Mouse (Mus musculus) spleen, adult 18-20 months (tissue): ENCODE measurements around the gene Arv1.

Source experiments
- DNase-seq, 2 experiments: peaks; one replicate each; pipeline ENCODE4 v3.0.0; 2022; ENCODE audit warnings: mixed read lengths in 2 of 2

Arv1 gene

DNA sequence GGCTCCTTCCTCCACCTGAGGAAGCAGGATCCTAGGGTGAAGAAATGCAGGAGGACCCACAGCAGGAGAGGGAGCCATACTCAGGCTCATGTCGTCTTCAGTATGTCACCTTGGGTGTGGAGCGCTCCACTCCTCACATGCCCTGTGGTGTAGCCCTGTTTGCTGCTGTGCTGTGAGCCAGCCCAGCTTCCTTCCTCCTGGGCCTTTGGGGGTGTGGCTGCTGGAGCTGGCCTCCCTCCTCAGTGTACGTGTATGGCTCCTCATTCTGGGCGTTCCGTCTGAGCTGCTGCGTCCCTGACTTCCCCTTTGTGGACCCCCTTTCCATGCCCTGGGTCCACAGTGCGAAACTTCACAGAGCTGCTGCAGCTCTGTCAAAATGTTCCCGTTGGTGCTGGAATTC, 10.9 kb downstream of the Arv1 start:
- no peak for DNase-seq

GRCm38 (mm10) chr8:124735371-124735911, 13.5 kb downstream of the Arv1 start:
- no peak for DNase-seq

DNA sequence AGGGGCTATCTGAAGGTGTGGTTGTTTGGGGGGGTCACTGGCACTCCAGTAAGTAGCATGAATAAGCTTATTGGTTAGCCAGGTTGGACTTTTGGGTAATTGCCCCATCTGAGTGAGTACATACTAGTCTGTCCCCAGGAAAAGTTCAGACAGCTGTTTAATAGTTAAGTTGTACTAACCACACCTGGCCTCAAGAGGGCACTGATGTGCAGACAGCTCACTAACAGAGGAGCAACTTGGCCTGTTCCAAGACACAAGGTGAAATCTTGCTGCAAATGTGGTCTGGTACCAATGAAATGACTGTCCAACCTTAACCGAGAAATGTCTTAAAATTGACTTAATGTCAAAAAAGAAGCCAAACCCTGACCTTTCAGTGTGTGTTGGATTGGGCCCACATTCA, 17.3 kb downstream of the Arv1 start:
- peak in 1 of 2 experiments; percentile 30 for DNase-seq

DNA sequence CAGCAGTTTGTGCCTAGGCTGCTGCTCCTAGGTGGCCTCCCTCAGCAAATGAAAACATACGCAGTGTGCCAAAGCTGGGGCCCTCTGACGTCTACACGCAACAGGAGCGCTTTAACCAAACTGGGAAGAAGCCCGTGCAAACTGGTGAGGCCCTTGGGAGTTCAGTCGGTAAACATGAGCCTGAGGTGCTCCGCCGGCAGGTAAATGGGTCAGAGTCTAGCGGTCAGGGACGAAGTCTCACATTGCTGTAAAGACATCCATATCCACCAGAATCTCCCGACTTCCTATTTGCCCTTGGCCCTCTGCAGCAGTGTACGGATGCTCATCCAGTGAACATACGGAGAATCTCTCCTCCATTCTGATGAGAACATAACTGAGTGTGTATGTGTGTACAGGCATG, 24.7 kb downstream of the Arv1 start:
- DNase-seq = no peak

- no peak for DNase-seq
Measured at GRCm38 (mm10) chr8:124751191-124751590, 29.3 kb downstream of the Arv1 start.

DNA sequence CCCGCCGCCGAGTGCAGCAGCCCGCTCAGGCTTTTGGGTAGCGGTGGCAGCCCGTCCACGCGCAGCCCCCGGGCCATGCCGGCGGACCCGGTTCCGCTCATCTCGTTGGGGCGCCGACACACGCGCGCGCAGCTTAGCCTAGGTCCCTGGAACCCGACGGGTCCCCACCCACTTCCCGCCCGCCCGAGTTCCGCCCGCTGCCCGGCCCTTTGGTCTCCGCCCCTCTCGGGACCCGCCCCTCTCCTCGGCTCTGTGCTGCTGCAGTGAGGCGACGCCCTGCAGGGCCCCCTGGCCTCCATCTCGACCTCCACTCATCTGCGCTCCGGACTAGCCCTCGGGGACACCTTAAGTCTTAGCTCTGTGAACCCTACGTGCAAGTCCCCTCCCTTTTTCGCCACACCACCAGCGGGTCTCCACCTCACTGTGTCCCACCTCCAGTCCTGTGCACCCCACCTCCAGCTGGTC, 29.8 kb downstream of the Arv1 start, which contains the start of gene Fam89a:
Fam89a (minus strand) TSS at position 124 of the 465 bp plus-strand sequence.
- peak; percentile 53 to 69 for DNase-seq

DNA sequence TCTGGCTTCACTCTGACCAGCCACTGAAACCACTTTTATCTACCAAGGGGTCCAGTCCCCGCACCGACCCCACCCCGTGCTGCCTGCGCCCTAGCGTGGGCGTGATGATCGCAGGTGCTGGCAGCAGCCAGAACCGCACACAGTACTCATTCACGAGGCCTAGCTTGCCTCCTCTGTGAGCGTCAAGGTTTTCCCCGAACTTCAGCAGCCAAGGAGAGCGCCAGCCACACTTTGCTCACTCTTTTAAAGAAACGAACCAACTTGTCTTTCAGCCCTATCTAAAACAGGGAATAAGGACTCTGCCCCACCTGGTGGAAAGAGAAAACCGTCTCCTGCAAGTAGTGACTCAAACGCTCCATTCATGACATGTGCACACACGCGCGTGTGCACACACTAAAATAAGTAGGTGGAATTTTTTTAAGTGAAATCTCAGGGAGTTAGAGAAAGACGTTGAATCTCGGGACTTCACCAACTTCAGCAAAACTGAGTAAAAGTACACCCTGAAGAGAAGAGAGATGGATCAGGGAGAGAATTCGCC, 30.5 kb downstream of the Arv1 start:
- no peak for DNase-seq

DNA sequence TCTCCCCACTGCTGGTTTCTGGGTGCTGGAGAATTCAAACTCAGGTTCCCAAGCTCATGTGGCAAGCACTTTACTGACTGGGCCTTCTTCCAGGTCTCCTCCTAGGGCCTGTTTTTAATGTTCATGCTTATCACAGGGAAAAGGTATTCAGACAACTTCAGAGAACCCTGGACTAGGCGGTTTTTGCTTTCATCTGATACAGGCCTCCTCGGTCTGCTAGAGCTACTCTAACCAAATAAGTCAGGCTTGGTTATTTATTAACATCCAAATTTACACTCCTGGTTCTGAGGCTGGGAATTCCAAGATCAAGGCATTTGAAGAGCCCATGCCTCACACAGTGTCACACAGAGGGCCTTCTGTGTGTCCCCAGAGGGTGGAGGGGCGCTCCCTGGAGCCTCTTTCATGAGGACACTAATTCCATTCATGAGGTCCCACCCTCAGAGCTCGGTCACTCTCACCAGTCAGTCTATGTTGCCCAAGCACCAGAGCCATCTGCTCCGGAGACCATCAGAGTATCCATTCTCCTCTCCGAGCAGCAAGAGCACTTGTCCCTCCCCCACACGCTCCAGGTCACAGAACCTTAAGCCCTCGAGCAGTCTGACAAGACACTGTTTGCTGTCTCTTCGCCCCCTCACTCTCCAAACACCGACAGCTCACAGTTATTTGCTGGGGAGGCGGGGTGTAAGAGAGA, 32.3 kb downstream of the Arv1 start:
- DNase-seq = no peak

DNA sequence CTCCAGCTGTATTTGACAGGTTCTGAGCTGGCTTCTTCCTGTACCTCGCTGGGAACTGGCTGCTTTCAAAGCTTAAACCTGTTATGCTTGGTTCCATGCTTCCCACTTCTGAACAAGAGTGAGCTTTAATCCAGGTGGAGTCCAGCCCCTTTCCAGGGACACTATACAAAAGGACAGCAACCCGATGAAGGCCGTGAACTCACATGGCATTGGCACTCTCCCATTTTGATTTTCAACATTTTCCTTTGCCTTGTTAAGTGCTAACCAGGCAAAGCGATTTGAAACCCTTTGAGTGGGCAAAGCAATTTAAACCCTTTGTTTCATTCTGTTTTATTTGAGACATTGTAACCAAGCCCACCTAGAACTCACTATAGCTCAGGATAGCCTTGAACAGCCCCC, 32.9 kb downstream of the Arv1 start:
- no peak for DNase-seq

GRCm38 (mm10) chr8:124755481-124755880, 33.5 kb downstream of the Arv1 start:
- DNase-seq = no peak

DNA sequence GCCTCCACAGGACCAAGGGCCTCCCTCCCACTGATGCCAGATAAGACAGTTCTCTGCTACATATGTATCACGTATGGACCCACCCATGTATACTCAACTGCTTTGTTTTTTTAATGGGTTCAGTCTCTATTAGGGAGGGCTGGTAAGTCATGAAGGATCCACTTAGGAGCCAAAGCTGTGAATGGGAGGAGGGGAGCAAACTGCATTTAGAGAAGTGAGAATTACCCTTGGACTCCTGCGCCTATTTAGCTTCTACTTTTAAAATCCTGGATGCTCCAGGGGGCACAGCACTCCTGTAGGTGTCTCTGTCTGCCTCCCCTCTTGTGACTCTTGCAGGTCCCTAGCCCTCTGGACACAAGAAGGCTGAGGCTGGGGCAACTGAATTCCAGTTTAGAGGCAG, 34.2 kb downstream of the Arv1 start:
- no peak for DNase-seq

- peak in 1 of 2 experiments; percentile 10 for DNase-seq
Measured at GRCm38 (mm10) chr8:124756601-124757000, 34.7 kb downstream of the Arv1 start.

- peak in 1 of 2 experiments; percentile 47 for DNase-seq
Measured at GRCm38 (mm10) chr8:124758544-124758943, 36.6 kb downstream of the Arv1 start.

DNA sequence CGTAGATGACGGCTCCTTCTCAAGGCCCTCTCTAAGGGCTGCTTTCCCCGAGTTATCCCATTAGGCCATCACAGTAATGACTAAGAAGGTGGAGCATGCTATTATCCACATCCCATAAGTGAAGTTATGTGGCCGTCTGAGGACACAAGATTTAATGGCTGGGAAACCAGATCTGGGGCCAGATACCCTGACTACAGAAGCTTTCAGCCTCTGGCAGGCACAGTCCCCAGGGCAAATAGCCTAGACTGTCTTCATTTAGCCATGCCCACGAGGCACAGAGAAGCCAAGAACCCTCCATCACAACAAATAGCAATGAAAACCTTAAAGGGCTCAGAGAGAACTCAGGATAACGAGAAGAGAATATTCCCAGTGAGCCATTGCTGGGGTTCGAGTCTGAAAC, 41.1 kb downstream of the Arv1 start:
- no peak for DNase-seq

GRCm38 (mm10) chr8:124772389-124772788, 50.5 kb downstream of the Arv1 start:
- no peak for DNase-seq

GRCm38 (mm10) chr8:124775695-124776094, 53.8 kb downstream of the Arv1 start:
- DNase-seq = peak; percentile 11 to 67

DNA sequence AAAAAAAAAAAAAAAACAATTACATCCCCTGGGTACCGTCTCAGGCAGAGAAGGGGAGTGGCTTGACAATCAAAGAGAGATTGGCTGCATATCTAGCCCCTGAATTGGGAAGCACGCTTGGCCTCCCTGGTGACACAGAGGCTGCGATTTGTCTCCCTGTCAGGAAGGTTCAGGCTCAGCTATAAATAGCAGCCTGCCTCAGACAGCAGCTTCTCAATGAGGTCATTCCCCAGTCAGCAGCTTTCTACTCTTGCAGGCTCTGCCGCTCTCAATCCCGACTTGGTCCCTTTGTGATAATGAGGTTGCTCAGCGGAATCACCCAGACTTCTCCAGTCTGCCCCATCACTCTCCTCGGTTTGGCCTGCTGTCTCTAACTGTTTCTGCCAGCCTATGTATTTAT, 58.3 kb downstream of the Arv1 start:
- DNase-seq = no peak

DNA sequence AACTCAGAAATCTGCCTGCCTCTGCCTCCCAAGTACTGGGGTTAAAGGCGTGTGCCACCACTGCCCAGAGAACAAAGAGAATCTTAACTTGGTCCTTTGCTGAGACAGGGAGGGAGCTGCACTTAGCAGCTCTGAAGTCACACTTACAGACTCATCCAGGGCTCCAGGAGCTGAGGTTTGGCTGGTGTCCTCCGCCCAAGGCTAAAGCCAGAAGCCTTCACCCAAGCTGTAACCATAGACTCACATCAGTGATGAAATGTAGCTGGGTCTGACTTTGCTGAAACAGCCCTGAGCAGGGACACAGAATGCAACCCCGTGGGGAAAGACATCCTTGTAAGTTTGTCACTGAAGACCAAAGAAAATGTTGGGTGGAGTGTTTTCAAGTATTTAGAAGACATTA, 60.5 kb downstream of the Arv1 start:
- no peak for DNase-seq

DNA sequence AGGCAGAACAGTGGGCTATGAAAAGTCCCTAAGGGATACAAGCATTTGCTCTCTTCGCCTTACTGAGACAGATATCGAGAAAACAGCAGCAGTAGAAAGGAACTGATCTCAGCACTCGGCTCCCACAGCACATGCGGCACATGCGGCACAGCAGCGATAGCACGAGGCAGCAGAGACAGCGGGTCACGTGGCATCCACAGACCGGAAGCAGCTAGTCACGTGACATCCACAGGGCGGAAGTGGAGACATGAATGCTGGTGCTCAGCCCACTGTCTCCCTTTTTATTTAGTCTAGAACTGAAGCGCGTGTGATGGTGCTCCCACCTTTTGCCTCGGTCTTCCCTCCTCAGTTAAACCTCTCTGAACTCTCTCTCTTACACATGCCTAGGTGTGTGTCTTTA, 61.3 kb downstream of the Arv1 start:
- no peak for DNase-seq
